Comparison of ENCODE assay signal across 9 mouse cellular contexts in the genomic region with DNA sequence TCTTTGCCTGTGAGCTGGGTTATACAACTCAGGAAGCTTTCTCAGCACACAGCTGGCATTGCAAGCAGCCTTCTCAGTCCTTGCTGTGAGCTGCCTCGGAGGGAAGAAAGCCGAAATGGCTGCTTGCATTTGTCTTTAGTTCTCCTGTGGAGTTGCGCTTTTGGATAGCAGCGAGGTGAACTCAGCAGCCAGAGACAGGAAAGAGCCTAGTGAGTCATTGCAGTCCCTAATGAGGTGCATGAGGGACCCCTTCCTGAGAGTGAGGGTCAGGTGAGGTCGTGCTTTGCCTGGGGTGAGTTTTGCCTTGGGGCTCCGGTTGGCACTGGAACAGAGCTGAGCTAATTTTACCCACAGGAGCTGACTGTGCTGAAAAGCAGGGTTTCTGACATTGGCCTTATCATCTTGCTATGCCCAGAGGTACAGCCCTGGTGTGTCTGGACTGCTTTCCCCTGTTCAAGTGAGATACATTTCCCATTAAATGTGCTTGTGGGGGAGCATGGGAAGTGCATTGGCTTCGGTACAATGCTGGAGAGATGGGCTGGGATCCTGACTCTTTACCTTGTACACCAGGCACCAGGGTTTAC. TPM values are rescaled to one million over a fixed set of nuclear protein-coding genes. Genes with fewer than 3 reads are reported as not detected.
DNase-seq lines count a peak whose midpoint lies in the region; ATAC-seq and TF ChIP-seq lines count a peak whose summit lies in the region.
"Had no signal": no experiment of that assay in that cellular context is flagged by ENCODE, and none has a peak within 500 bp of the region (broad histone marks: within the 10 kb centered on the region; RNA-seq: fewer than 3 reads in every experiment).

No protein-coding gene starts in this region.

- H3K9me3 ChIP-seq in neural tube, embryonic 14.5 days (ENCODE audit: control insufficient read depth, low read length): no peaks in the 10 kb centered on the region

- intact Hi-C loops in gastrocnemius, adult 2 months (cut with DNase I): no loop called here

- no peak for TF ChIP-seq CTCF in gastrocnemius, adult 2 months (IDR thresholded peaks at IDR 0.05)

- peaks cover 13% of the 10 kb centered on the region for H3K4me1 ChIP-seq in neural tube, embryonic 14.5 days (ENCODE audit: control insufficient read depth, insufficient read depth, low read length)

- no peak overlapping the region for H3K9ac ChIP-seq in neural tube, embryonic 14.5 days (replicated peaks; ENCODE audit: low read depth, low read length)

- H3K36me3 ChIP-seq in neural tube, embryonic 14.5 days (ENCODE audit: control insufficient read depth, insufficient read depth, low read length): no peaks in the 10 kb centered on the region

- no peak; the same call in 1 of the 2 replicates for ATAC-seq in neural tube, embryonic 14.5 days (ENCODE audit: low read depth)

- H3K27me3 ChIP-seq in neural tube, embryonic 14.5 days (ENCODE audit: control insufficient read depth, insufficient read depth, low read length): no peaks in the 10 kb centered on the region

- H3K27ac ChIP-seq in gastrocnemius, adult 2 months: peak overlapping the region; percentile 91
- 0 out of 2 replicates have a peak overlapping the region, but pooled peaks have one; percentile 28 for H3K27ac ChIP-seq in neural tube, embryonic 14.5 days (ENCODE audit: low read depth, low read length)

- peak overlapping the region; percentile 23 for H3K4me3 ChIP-seq in gastrocnemius, adult 2 months
- no peak overlapping the region for H3K4me3 ChIP-seq in neural tube, embryonic 14.5 days (ENCODE audit: low read depth, low read length)

- DNase-seq in layer of hippocampus, postnatal 14 days (ENCODE audit: low spot score in 2 of 2): peak; percentile 14 to 28
- DNase-seq in layer of hippocampus, adult 9-11 months: no peak
- DNase-seq in adrenal gland, postnatal 25 days: peak; percentile 18
- peak; percentile 64 for DNase-seq in gastrocnemius, adult 2 months
- peak; percentile 49 for DNase-seq in kidney, adult 18-20 months
- DNase-seq in retina, postnatal 1 day: no peak
- no peak for DNase-seq in spleen, postnatal 10 days (ENCODE audit: low spot score in 2 of 2)

- WGBS in neural tube, embryonic 14.5 days: 40% methylated on average over 7 of the region's 7 CpGs

- H3K4me2 ChIP-seq in neural tube, embryonic 14.5 days (ENCODE audit: low read depth, low read length): no peak overlapping the region

RNA-seq across cellular contexts. Expression of a gene that starts 41.3 kb away (rescaled TPM):
- total RNA-seq in layer of hippocampus, postnatal 14 days (2021): 10 to 100 TPM; 10.1 to 12.2 TPM
- total RNA-seq in adrenal gland, postnatal 25 days (2021): 81.9 and 103 TPM in 2 replicates
- total RNA-seq in gastrocnemius, adult 2 months (2021): 10 to 100 TPM; 17.7 to 18.0 TPM
- 7.0 and 14.7 TPM in 2 replicates for polyA plus RNA-seq in neural tube, embryonic 14.5 days (2014; fragmentation: Nextera tagmentation; extraction: Ambion mirVana)
- total RNA-seq: MEL had no signal

Comparison
In these comparisons a context has a peak if more than half of its experiments do, and no peak if none do; other contexts are left out.
1. DNase-seq: peak in layer of hippocampus, postnatal 14 days (2 of 2), adrenal gland, postnatal 25 days (single experiment), gastrocnemius, adult 2 months (single experiment) and kidney, adult 18-20 months (single experiment); none in layer of hippocampus, adult 9-11 months (single experiment), retina, postnatal 1 day (single experiment) and spleen, postnatal 10 days (0 of 2).